18 mouse cellular contexts compared by ENCODE assay signal in the genomic region with DNA sequence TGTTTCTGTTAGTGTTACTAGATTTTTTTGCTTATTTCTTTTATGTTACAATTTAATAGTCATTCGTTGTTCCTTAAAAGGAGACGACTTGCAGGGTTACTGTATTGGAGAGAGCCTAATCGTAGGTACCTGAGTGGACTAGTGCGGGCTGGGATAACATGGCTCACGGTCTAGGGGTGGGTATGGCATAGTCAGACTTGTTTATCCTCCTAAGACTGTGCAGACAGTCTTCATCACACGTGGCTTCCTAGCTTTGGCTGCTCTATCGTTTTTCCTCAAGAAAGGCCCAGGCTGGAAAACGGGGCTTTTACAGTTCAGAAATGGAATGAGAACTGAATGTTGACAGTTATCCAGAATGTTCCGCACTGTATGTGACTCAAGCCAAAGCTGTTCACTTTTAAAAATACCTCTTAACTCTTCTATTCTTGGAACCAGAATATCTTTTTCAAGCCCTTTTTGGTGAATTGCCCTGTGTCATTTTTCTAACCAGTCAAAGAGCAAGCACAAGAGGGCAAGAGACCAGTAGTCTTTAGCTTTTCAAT. TPM values are rescaled to one million over a fixed set of nuclear protein-coding genes. Genes with fewer than 3 reads are reported as not detected.
DNase-seq lines count a peak whose midpoint lies in the region; ATAC-seq and TF ChIP-seq lines count a peak whose summit lies in the region.
"Had no signal": no experiment of that assay in that cellular context is flagged by ENCODE, and none has a peak within 500 bp of the region (broad histone marks: within the 10 kb centered on the region; RNA-seq: fewer than 3 reads in every experiment).

No protein-coding gene starts in this region.

- H3K9me3 ChIP-seq in kidney, postnatal 0 days (replicated peaks; ENCODE audit: low read length) = no peaks in the 10 kb centered on the region
- H3K9me3 ChIP-seq in CH12.LX (replicated peaks; ENCODE audit: low read length) = no peaks in the 10 kb centered on the region
- no peaks in the 10 kb centered on the region for H3K9me3 ChIP-seq in heart, postnatal 0 days (replicated peaks; ENCODE audit: control insufficient read depth, low read length)
- no peaks in the 10 kb centered on the region for H3K9me3 ChIP-seq in hindbrain, embryonic 13.5 days
- H3K9me3 ChIP-seq: embryonic facial prominence, embryonic 15.5 days; hindbrain, embryonic 10.5 days had no signal

- no peak for TF ChIP-seq POLR2A in kidney, adult 2 months (IDR thresholded peaks at IDR 0.05; ENCODE audit: low read depth, low read length)
- TF ChIP-seq POLR2A in CH12.LX (IDR thresholded peaks at IDR 0.05; ENCODE audit: low read depth, low read length) = no peak

- no peak overlapping the region for H3K9ac ChIP-seq in kidney, postnatal 0 days (ENCODE audit: low read depth, low read length)
- no peak overlapping the region; the same call in 1 of the 2 replicates for H3K9ac ChIP-seq in CH12.LX (ENCODE audit: insufficient read depth, low read depth)
- no peak overlapping the region for H3K9ac ChIP-seq in heart, postnatal 0 days (replicated peaks; ENCODE audit: low read depth, low read length)
- no peak overlapping the region for H3K9ac ChIP-seq in hindbrain, embryonic 13.5 days
- H3K9ac ChIP-seq: embryonic facial prominence, embryonic 15.5 days had no signal

- no peak overlapping the region for H3K4me2 ChIP-seq in kidney, postnatal 0 days (ENCODE audit: low read length)
- H3K4me2 ChIP-seq in CH12.LX (ENCODE audit: insufficient read depth, low read depth, poor library complexity, severe bottlenecking) = peak overlapping the region; percentile 100; the same call in 1 of the 2 replicates
- no peak overlapping the region for H3K4me2 ChIP-seq in heart, postnatal 0 days (ENCODE audit: low read depth, low read length)
- no peak overlapping the region for H3K4me2 ChIP-seq in hindbrain, embryonic 13.5 days
- H3K4me2 ChIP-seq: embryonic facial prominence, embryonic 15.5 days had no signal

- H3K36me3 ChIP-seq in kidney, postnatal 0 days (ENCODE audit: insufficient read depth, low read length) = no peaks in the 10 kb centered on the region
- no peaks in the 10 kb centered on the region for H3K36me3 ChIP-seq in kidney, adult 2 months (ENCODE audit: control insufficient read depth, insufficient read depth, low read length)
- H3K36me3 ChIP-seq in CH12.LX (replicated peaks in 1 of 2; ENCODE audit: control insufficient read depth in 1 of 2, insufficient read depth in 1 of 2, low read length in 1 of 2) = peaks cover 12 to 29% of the 10 kb centered on the region in 2 experiments
- H3K36me3 ChIP-seq in heart, postnatal 0 days (replicated peaks; ENCODE audit: control insufficient read depth, insufficient read depth, low read length) = no peaks in the 10 kb centered on the region
- no peaks in the 10 kb centered on the region for H3K36me3 ChIP-seq in hindbrain, embryonic 13.5 days
- H3K36me3 ChIP-seq: embryonic facial prominence, embryonic 15.5 days; hindbrain, embryonic 10.5 days had no signal

- no peak for TF ChIP-seq RAD21 in CH12.LX (IDR thresholded peaks at IDR 0.05; ENCODE audit: low read depth, low read length)

- H3K27me3 ChIP-seq in kidney, postnatal 0 days (ENCODE audit: insufficient read depth, low read length) = no peaks in the 10 kb centered on the region
- no peaks in the 10 kb centered on the region for H3K27me3 ChIP-seq in kidney, adult 2 months (replicated peaks; ENCODE audit: control insufficient read depth, insufficient read depth, low read length)
- no peaks in the 10 kb centered on the region for H3K27me3 ChIP-seq in CH12.LX (replicated peaks)
- no peaks in the 10 kb centered on the region for H3K27me3 ChIP-seq in heart, postnatal 0 days (ENCODE audit: control insufficient read depth, insufficient read depth, low read length)
- no peaks in the 10 kb centered on the region for H3K27me3 ChIP-seq in hindbrain, embryonic 13.5 days
- H3K27me3 ChIP-seq: embryonic facial prominence, embryonic 15.5 days had no signal

- ATAC-seq in kidney, postnatal 0 days (replicated peaks; ENCODE audit: low FRiP score, low read depth) = no peak
- peak; percentile 43; the same call in 1 of the 2 replicates for ATAC-seq in heart, postnatal 0 days (ENCODE audit: insufficient read depth, low read depth)
- no peak for ATAC-seq in hindbrain, embryonic 13.5 days (ENCODE audit: low FRiP score)
- ATAC-seq: inflammation-experienced regulatory T-cells, adult 6 months; midbrain, embryonic 16.5 days had no signal

- H3K27ac ChIP-seq in gastrocnemius, adult 2 months = peak overlapping the region; percentile 24; the same call in 1 of the 2 replicates
- H3K27ac ChIP-seq in kidney, postnatal 0 days = no peak overlapping the region
- H3K27ac ChIP-seq in kidney, adult 2 months (ENCODE audit: insufficient read depth, low read depth, low read length) = no peak overlapping the region
- H3K27ac ChIP-seq in CH12.LX (ENCODE audit: insufficient read depth, low read depth) = peak overlapping the region; percentile 100
- peak overlapping the region; percentile 79 for H3K27ac ChIP-seq in heart, postnatal 0 days (ENCODE audit: low read depth)
- H3K27ac ChIP-seq in hindbrain, embryonic 13.5 days = no peak overlapping the region
- H3K27ac ChIP-seq: embryonic facial prominence, embryonic 15.5 days; hindbrain, embryonic 10.5 days had no signal

- TF ChIP-seq EP300 in CH12.LX (IDR thresholded peaks at IDR 0.05; ENCODE audit: low read length) = no peak
- TF ChIP-seq EP300 in heart, postnatal 0 days (IDR thresholded peaks at IDR 0.05; ENCODE audit: low read depth) = no peak

- in situ Hi-C loops in CH12.LX (cut with MboI; ENCODE audit: low pct_ligation_motif_present, low pct_unique_long_range_greater_than_20kb, low sequenced_read_pairs) = no loop called here

- no peaks in the 10 kb centered on the region for H3K4me1 ChIP-seq in kidney, postnatal 0 days (replicated peaks; ENCODE audit: insufficient read depth, low read length)
- H3K4me1 ChIP-seq in kidney, adult 2 months (ENCODE audit: control insufficient read depth, insufficient read depth, low read length) = peaks cover 2% of the 10 kb centered on the region; the same call in 1 of the 2 replicates
- peaks cover 27 to 88% of the 10 kb centered on the region in 2 experiments for H3K4me1 ChIP-seq in CH12.LX (ENCODE audit: control insufficient read depth in 1 of 2, insufficient read depth in 2 of 2)
- peaks cover 51% of the 10 kb centered on the region for H3K4me1 ChIP-seq in heart, postnatal 0 days (ENCODE audit: control insufficient read depth, insufficient read depth)
- H3K4me1 ChIP-seq in hindbrain, embryonic 13.5 days (replicated peaks) = no peaks in the 10 kb centered on the region

- H3K4me3 ChIP-seq in gastrocnemius, adult 2 months = no peak overlapping the region
- H3K4me3 ChIP-seq in kidney, postnatal 0 days (replicated peaks; ENCODE audit: low read depth, low read length) = no peak overlapping the region
- no peak overlapping the region for H3K4me3 ChIP-seq in kidney, adult 2 months (ENCODE audit: insufficient read depth, low read depth, low read length)
- H3K4me3 ChIP-seq in CH12.LX (replicated peaks in 1 of 3; ENCODE audit: low read depth in 2 of 3, low read length in 2 of 3, poor library complexity in 1 of 3) = no peak overlapping the region
- H3K4me3 ChIP-seq in heart, postnatal 0 days (ENCODE audit: low read depth, low read length) = no peak overlapping the region
- H3K4me3 ChIP-seq in hindbrain, embryonic 13.5 days = no peak overlapping the region
- H3K4me3 ChIP-seq: embryonic facial prominence, embryonic 15.5 days; hindbrain, embryonic 10.5 days had no signal

- H3K79me2 ChIP-seq in CH12.LX (replicated peaks; ENCODE audit: control insufficient read depth, extremely low read depth, insufficient read depth, poor library complexity, severe bottlenecking) = peaks cover 85% of the 10 kb centered on the region

- dilution Hi-C loops in CH12.LX (cut with MboI; ENCODE audit: extremely low pct_ligation_motif_present, extremely low pct_unique_long_range_greater_than_20kb, low sequenced_read_pairs) = no loop called here

- TF ChIP-seq CTCF in gastrocnemius, adult 2 months (IDR thresholded peaks at IDR 0.05) = no peak
- TF ChIP-seq CTCF in kidney, postnatal 0 days (IDR thresholded peaks at IDR 0.05; ENCODE audit: low read depth) = no peak
- no peak for TF ChIP-seq CTCF in kidney, adult 2 months (conservative IDR thresholded peaks at IDR 0.05; ENCODE audit: insufficient read depth, insufficient read length, low read depth, low read length)
- TF ChIP-seq CTCF in CH12.LX (conservative IDR thresholded peaks at IDR 0.05 in 1 of 2, IDR thresholded peaks at IDR 0.05 in 1 of 2; ENCODE audit: low read depth in 2 of 2, low read length in 2 of 2) = no peak
- no peak for TF ChIP-seq CTCF in heart, postnatal 0 days (IDR thresholded peaks at IDR 0.05; ENCODE audit: low read depth)

- intact Hi-C loops in gastrocnemius, adult 2 months (cut with DNase I) = no loop called here

- DNase-seq in gastrocnemius, adult 2 months = no peak
- DNase-seq in gastrocnemius, adult 8-10 months (ENCODE audit: low spot score in 2 of 2) = no peak
- peak; percentile 57 for DNase-seq in kidney, postnatal 0 days (ENCODE audit: low spot score)
- DNase-seq in kidney, adult 2 months = no peak
- DNase-seq in CH12.LX (ENCODE audit: extremely low read depth) = no peak
- peak; percentile 52 for DNase-seq in heart, postnatal 0 days (ENCODE audit: low spot score)
- no peak for DNase-seq in adrenal gland, adult 18-20 months (ENCODE audit: low spot score in 2 of 2)
- DNase-seq: adrenal gland, adult 8-10 months; B cell, adult 2 months; cerebellum, adult 2 months; gastrocnemius, postnatal 10 days; kidney, postnatal 10 days; thymus, adult 18-20 months had no signal

- WGBS in kidney, postnatal 0 days = 80% methylated on average over 9 of the region's 9 CpGs
- 80% methylated on average over 9 of the region's 9 CpGs for WGBS in kidney, adult 2 months
- WGBS in heart, postnatal 0 days = 51% methylated on average over 9 of the region's 9 CpGs
- WGBS in hindbrain, embryonic 13.5 days = 90% methylated on average over 9 of the region's 9 CpGs

TF ChIP-seq in CH12.LX, 34 proteins besides CTCF, POLR2A, EP300 and RAD21 (continues in another document):
- TF ChIP-seq KAT2A (IDR thresholded peaks at IDR 0.05; ENCODE audit: insufficient replicate concordance, low read length) (no peak), MAFK (IDR thresholded peaks at IDR 0.05; ENCODE audit: insufficient replicate concordance, low read length) (no peak)

RNA-seq across cellular contexts. Expression of a gene that starts 39.5 kb away (rescaled TPM):
- 1 to 10 TPM in 1 of 2 experiments, under 1 TPM in 1; 0.92 to 1.2 TPM for total RNA-seq in gastrocnemius, adult 2 months (2021)
- 1 to 10 TPM in 3 of 4 experiments, under 1 TPM in 1; 0.56 to 1.3 (median 1.2) TPM for total RNA-seq in gastrocnemius, adult 8-10 months (2022)
- 19.4 and 20.1 TPM in 2 replicates for polyA plus RNA-seq in kidney, postnatal 0 days (2015; fragmentation: Nextera tagmentation; extraction: Ambion mirVana)
- polyA plus RNA-seq in kidney, adult 2 months (2012; rRNA removed) = 6.0 and 7.8 TPM in 2 replicates
- 141 and 171 TPM in 2 replicates for total RNA-seq in CH12.LX (2012; rRNA removed)
- total RNA-seq in CH12.LX (2014; rRNA removed) = 34.7 and 40.4 TPM in 2 replicates
- 45.2 and 50.8 TPM in 2 replicates for polyA plus RNA-seq in CH12.LX (2012; ENCODE audit: insufficient read length, low read depth)
- total RNA-seq in heart, postnatal 0 days (2014; rRNA removed; ENCODE audit: low replicate concordance) = 43.0 and 55.2 TPM in 2 replicates
- 17.7 and 19.2 TPM in 2 replicates for polyA plus RNA-seq in heart, postnatal 0 days (2015; fragmentation: Nextera tagmentation; extraction: Ambion mirVana)
- polyA plus RNA-seq in hindbrain, embryonic 13.5 days (2015; fragmentation: Nextera tagmentation; extraction: Ambion mirVana) = 11.8 and 12.3 TPM in 2 replicates
- 10 to 100 TPM in 1 of 2 experiments, 1 to 10 TPM in 1; 9.5 to 17.1 TPM for total RNA-seq in adrenal gland, adult 18-20 months (2021)

Comparison
In these comparisons a context has a peak if more than half of its experiments do, and no peak if none do; other contexts are left out.
1. DNase-seq: peak in kidney, postnatal 0 days (single experiment) and heart, postnatal 0 days (single experiment); none in gastrocnemius, adult 2 months (single experiment), gastrocnemius, adult 8-10 months (0 of 2), kidney, adult 2 months (single experiment), CH12.LX (single experiment) and adrenal gland, adult 18-20 months (0 of 2).
2. H3K27ac ChIP-seq: peak in gastrocnemius, adult 2 months (single experiment), CH12.LX (single experiment) and heart, postnatal 0 days (single experiment); none in kidney, postnatal 0 days (single experiment), kidney, adult 2 months (single experiment) and hindbrain, embryonic 13.5 days (single experiment).
3. RNA of a gene that starts 39.5 kb away (total RNA-seq): 34.7 to 171 TPM in CH12.LX, 43.0 to 55.2 TPM in heart, postnatal 0 days and 9.5 to 17.1 TPM in adrenal gland, adult 18-20 months; 0.56 to 1.3 TPM in gastrocnemius, adult 8-10 months and 0.92 to 1.2 TPM in gastrocnemius, adult 2 months; every median in the first group is over 4 times any median in the second.